Mouse (Mus musculus): Measurements from ENCODE around the gene Frat2.
A peak's percentile ranks its signal among the peaks of the same experiment; 100 is the strongest.

Frat2 gene

DNA sequence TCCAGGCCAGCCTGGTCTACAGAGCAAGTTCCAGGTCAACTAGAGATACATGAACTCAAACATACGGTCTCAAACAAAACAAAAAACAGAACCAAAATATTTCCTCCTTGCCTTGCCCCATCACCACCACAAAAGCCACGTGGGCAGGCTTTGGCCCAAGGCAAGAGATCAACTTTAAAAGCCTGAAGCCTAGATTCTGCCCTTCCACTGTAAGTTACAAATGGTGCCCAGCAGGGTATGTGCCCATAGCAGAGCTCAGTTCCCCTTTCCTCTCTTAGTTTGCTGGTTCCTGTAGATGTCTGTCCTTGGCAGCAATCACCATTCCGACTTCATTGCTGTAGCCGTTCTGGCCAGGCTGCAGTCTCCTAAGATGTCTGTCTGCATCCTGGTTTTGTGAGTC lies 5.2 kb downstream of the Frat2 start:
- peak in 1 of 2 experiments; percentile 15 for DNase-seq

DNA sequence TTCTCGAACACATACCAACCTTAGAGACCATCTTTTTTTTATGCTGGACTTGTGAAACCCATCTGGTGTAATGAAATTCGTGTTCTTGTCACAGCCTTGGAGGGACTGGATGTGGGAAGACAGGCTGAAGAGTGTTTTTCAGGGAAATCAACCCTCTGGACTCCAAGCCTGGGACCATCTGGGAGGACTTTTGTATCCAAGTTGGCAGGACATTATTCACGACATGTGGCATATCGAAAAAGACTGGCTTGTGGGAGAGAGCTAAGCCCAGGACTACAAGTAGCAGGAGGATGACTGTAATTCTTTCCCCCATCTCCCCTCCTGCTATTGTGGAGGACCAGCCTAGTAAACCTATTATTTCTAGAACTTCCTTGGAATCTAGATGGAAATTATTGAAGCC lies 5.7 kb downstream of the Frat2 start:
- DNase-seq: peak; percentile 46 to 70

DNA sequence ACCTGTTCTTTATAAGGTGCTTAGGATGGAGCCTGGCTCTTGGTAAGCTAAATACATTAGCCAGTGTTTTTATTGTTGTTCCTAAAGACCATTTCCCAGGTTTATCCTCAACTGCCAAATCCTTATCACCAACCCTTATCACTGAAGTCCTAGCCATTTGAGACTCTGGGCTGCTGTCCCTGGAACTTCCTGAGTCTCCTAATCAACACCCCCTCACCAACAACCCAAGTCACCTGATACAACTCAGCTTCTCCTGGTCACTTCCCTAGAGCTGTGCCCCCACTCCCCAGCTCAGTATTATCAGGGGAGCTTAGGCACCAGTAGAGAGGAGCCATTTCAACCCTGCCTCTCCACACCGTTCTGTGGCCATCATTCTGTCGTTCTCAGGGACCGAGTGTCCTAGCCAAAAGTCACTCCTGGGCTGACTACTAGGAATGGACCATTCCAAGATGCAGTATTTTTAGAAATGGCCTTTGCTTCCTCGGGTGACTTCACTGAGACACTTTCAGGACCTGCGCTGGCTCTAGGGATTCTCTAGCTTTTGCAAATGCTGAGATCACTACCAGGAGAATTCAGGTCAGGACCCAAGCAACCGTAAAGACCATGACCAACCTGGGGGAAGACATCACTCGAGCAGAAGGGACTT lies 6.7 kb downstream of the Frat2 start:
- no peak for DNase-seq

DNA sequence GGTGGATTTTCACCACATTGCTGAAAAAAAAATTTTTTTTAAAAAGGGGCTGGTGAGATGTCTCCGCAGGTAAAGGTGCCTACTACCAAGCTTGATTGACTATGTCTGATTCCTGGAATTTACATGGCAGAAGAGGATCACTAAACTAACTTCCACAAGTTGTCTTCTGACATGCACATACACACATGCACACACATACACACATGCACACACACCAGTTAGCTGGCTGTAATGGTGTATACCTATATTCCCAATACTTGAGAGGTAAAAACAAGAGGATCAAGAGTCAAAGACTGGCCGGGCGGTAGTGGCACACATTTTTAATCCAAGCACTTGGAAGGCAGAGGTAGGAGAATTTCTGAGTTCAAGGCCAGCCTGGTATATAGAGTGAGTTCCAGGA lies 8.2 kb downstream of the Frat2 start:
- DNase-seq: no peak

DNA sequence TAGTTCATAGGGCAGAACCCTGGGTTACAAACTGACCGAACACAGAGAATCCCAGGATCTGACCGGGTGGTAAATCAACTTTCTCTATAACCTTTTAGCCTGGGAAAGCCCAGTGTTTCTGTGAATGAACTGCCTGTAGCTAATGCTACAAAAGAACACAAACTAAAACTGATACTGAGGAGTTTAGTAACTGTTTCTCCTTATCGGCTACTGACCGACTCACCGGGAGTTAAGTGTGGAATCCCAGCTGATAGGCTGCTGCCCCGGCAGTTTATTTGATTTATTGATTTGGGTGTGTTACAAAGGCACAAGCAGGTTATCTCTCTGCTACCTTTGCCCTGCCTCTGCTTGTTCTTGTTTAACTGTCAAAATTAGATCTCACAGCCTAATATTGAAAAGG lies 9.1 kb downstream of the Frat2 start:
- DNase-seq: no peak

DNA sequence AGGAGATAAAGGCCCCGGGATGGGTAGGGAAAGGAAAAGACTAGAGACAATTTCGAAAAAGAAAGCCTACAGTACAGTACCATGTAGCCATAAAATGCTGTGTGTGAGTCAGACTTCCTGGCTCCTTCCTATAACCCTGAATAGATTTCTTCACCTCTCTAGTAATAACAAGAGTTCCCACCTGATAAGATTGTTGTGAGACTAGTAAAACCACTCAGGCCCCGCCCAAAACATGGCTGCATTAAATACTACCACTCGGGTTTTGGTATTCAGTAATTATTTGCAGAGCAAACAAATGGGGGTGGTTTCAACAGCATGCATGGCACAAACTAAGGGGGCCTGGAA lies 10.0 kb downstream of the Frat2 start:
- DNase-seq: no peak

DNA sequence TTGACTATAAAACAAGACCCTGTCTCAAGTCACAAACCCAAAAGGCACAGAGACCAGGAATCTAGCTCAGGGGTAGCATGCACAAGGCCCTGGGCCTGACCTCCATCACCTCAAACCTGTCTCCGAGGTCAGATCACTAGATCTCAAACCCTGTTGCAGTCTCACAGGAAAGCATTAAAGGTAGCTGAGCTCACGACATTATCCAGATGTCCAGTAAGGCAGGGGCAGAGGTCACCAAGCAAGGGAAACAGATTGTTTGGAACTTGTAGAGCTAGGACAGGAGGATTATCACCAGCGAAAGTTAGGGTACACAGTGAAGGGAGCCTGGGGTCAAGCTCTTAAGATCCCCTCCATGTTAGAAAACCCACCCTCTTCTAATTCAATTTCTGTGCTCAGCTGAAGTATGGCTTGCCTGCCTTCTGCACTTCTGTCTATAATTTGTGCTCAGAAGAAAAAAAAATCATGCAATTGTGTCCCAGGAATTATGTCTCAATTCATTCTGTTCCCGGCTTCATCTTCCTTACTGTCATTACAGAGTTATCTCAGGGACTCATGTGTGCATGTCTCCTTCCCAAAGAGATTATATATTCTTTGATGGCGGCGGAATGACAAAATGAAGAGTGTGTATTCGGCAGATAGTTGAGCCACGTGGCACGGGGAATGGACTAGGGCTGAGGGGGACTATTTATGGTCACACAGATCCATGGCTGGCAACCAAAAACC lies 10.6 kb downstream of the Frat2 start:
- DNase-seq: no peak

DNA sequence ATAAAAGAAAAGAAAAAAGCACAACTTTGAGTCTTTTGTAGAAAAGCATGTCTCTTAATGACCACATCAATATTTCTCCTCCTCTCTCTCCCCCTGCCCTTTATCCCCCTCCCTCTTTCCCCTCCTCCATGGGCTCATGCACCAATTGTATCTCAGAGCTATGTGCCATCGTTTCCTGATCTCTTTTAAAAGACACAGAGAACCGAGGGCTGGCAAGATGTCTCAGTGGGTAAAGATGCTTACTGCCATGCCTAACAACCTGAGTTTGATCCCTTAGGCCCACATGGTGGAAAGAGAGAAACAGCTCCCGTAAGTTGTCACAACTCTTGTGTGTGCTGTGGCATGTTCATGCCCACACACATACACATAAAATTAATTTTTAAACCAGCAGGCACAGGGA lies 11.2 kb downstream of the Frat2 start:
- DNase-seq: no peak

DNA sequence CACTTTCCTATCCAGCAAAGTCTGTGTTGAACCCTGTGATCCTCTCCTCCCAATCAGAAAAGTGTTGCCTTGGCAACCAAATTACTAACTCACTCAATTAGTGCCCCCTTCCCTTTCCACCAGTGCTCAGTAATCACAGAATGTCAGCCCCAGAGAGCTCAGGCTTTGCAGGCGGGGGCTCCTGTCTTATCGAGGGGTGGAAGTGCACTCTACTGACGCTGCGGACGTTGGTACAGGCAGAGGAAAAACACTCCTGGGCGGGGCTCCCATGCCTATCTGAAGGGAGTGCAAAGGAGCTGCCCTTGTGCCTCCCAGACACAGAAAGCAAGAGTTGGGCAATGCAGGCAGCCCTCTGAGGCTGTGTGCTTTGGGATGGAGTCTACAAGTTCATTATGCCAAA lies 12.1 kb downstream of the Frat2 start:
- DNase-seq: no peak

DNA sequence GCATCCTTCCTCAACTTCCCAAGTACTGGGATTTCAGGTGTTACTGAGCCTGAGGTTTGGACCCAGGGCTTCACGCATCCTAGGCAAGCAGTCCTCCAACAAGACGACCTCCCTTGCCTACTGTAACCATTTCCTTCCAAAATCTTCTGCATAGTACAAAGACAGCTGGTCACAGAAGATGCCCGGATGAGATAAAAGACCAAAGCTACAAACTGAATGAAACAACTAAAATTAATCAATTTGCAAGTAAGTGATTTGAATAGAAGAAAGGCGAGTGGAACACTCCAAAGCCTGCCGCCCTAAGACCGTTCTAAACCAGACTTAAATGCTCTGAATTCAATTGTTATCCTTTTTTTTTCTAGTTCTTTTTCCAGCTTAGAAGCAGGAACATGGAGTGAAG lies 12.5 kb downstream of the Frat2 start:
- DNase-seq: no peak

DNA sequence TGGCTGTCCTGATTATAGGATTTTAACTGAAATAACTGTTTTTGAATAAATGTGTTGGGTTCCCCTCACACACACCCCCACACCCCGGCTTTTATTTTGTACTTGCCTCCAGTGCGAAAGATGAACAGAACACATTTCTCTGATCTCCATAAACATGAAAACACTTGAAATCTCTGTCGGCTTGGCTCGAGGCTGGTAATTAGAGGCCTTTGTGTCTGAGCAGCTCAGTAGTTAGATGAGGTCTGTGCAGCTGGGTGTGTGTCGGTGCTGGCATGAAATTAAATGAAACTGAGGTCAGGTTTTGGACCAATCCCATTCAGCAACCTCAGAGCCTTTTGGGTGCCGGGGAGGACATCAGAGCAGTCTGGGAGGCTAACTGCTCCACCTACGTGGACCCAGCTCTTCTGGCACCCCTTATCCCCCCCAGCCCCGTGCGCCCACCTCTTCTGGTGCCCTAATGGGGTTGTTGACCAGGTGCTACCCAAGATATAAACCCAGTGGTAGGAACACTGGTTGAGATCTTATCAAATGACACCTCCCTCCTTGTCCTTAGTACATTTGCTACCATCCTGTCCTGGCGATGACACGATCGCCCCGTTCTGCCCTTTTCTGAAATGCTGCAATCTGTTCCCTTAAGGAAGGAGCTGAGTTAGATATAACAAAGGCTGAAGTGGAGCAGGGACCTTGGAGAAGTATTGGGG lies 15.3 kb downstream of the Frat2 start:
- DNase-seq: no peak

DNA sequence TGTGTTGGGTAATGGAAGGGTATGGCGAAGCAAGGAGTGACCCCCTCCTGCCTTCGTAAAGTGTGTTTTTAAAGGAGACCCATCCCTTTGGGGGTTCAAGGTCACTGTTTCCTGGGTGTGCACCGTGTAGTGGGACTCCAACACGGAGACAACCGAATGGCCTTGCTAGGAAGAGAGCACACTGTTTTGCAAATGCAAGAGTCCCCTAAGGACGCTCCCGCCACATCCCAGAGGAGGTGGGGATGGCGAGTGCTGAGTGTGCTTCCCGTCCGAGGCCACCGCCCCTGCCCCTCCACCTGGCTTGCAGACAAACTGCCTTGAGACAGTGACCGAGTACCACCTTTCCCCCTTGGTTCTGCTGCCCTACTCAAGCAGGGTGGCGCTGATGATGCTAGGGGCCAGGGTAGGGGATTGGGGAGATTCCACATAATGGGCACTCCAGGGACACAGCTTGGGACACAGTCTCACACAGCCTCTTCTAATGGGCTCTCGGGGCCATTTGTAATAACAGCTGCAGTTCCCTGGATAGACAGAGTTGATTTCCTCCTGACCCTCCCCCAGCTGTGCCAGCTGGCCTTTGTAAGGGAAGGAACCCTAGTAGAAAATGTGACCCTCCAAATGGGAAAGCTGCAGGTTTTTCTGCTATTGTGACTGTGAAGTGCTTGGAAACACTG lies 16.1 kb downstream of the Frat2 start:
- DNase-seq: peak in 1 of 2 experiments; percentile 21

DNA sequence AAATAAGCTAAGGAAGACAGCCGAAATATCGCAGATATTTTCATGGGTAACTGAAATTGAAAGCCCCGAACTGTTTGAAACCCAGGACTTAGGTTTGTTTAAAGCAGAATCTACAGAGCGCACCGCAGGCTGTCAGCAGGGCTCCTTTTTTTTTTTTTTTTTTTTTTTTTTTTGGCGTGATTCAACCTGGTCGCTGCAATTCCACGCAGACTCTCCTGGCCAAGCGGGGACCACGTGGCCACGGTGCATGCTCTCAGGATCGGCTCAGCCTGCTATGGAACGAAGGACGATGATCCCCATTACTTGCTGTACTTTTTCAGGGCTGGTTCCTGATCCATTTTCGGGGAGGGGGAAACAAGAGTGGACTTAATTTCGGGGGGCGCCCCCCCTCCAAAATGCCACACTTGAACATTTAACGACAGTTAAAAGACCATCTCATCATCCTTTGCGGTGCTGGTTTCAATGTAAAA lies 16.8 kb downstream of the Frat2 start:
- peak; percentile 66 to 72 for DNase-seq

DNA sequence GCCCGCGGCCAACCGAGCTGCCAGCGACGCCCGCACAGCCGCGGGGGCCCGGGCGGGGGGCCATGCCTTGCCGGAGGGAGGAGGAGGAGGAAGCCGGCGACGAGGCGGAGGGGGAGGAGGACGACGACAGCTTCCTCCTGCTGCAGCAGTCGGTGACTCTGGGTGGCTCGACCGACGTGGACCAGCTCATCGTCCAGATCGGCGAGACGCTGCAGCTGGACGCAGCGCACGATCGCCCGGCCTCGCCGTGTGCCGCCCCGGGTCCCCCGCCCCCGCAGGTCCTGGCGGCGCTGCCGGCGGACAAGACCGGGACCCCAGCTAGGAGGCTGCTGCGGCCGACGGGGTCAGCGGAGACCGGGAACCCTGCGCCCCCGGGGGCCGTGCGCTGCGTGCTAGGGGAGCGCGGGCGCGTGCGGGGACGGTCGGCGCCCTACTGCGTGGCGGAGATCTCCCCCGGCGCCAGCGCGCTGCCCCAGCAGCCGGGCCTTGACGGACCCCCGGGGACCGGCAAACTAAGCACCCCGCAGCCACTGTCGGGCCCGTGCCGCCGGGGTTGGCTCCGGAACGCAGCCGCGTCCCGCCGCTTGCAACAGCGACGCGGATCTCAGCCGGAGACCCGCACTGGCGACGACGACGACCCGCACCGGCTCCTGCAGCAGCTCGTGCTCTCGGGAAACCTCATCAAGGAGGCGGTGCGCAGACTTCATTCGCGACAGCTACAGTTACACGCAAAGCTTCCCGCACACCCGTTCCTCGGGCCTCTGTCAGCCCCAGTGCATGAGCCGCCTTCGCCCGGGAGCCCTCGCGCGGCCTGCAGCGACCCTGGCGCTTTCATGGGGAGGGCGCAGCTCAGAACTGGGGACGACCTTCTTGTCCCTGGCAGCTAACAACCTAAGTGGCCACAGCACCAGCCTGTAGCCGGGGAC lies 17.6 kb downstream of the Frat2 start:
- DNase-seq: peak; percentile 72 to 73

DNA sequence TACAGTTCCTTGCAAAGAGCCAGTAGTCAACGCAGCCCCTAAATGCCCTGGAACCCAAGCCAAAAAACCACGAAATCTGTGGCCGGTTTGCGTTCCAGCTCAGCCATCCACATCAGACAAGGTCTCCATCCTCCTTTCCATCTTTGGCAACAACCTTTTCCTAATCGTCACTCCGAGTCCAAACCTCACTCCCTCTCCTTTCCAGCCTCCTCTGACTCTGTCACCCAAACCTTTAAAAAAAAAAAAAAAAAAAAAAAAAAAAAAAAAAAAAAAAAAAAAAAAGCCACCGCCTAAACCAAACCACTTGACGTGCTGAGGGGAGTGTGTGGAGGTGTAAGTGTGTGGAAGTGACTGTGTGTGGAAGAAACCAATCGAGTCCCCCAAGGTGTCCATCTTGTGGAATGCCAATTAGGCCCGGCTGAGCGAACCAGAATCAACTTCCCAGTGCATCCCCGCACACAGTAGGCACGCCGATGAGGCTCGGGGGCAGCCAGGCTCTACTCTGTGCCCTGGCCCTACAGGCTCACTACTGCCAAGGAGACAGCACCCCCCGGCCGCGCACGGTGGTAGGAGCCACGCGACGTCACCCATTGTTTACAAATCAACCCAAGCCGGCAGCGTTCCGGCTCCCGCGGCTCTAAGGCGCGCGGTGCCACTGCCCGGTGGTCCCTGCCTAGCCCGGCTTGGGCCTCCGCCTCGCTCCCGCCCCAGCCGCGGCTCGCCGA lies 18.4 kb downstream of the Frat2 start, which contains the start of gene Frat1:
Gene Frat1 (plus strand): TSS at position 590 of the 725 bp plus-strand sequence.
- peak; percentile 96 to 97 for DNase-seq

DNA sequence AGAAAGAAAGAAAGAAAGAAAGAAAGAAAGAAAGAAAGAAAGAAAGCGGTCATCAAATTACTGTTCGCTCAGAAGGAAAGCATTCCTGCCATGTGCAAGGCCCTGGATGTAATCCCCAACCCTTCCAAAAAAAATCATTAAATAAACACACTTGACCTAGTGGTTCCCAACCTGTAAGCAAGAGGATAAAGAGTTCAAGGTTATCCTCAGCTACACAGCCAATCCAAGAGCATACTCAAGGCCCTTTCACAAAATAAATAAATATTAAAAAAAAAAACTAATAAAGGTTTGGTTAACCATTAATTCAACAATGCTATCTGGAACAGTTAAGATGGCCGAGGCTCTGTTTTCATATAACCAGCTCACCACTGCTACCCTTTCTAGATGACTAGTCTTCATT lies 19.0 kb downstream of the Frat2 start:
- DNase-seq: no peak

DNA sequence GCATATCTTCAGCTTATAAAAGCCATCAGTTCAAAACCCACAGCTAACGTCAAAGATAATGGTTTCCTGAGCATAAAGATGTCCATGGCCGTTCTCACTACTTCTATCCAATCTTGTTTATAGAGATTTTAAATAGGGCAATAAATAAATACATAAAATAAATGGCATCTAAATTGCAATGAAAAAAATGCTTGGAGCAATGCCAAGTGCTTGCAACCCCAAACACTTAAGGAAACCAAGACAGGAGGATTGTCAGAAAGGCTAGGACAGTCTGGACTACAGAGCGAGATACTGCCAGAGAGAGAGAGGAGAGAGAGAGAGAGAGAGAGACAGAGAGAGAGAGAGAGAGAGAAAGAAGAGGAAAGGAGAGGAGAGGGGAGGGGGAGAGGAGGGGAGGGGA lies 21.4 kb downstream of the Frat2 start:
- no peak for DNase-seq

DNA sequence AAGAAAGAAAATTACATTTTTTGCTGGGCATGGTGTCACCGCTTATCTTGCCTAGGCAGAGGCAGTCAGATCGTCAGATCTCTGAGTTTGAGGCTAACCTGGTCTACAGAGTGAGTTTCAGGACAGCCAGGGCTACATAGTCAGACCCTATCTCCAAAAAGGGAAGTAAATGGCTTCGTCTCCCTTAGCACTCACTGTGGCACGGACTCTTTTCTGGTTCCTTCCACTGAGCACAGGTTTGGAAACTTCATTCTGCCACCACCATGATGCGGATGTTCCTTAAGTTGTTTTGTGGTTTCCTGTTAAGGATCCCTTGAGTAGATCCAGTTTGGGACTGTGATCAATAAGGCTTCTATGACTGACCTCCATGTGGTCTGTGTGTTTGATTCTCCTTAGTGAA lies 23.0 kb downstream of the Frat2 start:
- DNase-seq: no peak

DNA sequence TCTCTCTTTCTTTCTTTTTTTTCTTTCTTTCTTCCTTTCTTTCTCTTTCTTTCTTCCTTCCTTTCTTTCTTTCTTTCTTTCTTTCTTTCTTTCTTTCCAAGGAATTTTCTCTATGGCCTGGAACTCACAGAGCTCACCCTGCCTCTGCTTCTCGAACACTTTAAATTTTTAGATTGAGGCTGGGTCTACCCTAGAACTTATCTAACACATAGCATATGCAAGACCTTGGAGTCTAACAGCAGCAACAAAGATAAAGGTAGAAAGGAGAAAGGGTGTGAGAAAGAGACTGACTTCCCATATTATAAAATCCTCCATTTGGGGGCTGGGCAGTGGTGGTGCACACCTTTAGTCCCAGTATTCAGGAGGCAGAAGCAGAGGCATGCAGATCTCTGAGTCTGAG lies 25.3 kb downstream of the Frat2 start:
- DNase-seq: no peak

DNA sequence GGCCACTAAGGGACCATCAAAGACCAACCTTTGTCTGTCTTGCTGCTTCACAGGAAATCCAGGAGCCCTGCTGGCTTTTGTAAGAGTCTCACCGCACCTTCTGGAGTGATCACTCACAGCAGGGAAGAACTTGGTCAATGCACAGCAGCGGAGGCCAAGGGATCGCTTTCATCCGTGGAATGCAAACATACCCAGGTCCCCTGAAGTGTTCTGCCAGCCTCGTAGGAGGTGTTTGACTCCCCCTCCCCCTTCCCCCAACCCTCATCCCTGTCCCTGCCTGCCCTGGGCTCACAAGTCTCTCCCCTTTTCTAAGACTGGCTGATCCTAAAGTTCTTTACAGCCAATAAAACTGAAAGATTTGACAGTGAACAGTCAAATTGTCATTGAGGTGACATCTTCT lies 26.5 kb downstream of the Frat2 start:
- DNase-seq: no peak

DNA sequence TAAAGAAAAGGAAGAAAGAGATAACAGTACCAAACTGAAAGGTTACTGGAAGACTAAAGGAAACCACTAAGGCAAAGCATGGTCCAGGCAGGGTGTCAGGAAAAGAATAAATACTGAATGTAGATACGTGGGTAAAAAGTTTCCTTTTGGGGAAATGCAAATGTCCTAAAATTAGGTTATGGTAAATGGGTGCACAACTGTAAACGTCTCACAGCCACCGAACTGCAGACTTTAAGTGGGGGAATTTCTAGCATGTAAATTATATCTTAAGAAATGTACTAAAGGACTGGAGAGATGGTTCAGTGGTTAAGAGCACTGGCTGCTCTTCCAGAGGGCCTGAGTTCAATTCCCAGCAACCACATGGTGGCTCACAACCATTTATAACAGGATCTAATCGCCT lies 29.2 kb downstream of the Frat2 start:
- no peak for DNase-seq

DNA sequence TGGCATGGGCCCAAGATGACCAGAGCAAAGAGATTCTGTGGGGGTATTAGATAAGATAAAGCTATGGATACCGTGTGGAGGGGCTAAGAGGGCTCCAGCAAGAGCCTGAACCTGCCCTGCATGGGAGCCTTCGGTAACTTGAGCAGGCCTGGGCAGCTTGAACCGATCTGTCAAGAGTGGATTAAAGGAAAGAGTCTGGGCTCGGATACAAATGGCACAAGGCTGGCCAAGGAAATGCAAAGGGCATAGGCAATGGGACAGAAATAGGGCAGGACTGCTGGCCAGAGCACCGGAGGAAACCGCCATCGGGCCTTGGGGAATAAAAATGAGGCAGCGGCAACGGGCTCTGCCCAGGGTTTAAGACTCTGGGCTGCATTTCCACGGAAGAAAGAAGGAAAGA lies 30.6 kb downstream of the Frat2 start:
- peak in 1 of 2 experiments; percentile 12 for DNase-seq
